Comparison of ENCODE assay signal across 8 mouse cellular contexts in the genomic region with DNA sequence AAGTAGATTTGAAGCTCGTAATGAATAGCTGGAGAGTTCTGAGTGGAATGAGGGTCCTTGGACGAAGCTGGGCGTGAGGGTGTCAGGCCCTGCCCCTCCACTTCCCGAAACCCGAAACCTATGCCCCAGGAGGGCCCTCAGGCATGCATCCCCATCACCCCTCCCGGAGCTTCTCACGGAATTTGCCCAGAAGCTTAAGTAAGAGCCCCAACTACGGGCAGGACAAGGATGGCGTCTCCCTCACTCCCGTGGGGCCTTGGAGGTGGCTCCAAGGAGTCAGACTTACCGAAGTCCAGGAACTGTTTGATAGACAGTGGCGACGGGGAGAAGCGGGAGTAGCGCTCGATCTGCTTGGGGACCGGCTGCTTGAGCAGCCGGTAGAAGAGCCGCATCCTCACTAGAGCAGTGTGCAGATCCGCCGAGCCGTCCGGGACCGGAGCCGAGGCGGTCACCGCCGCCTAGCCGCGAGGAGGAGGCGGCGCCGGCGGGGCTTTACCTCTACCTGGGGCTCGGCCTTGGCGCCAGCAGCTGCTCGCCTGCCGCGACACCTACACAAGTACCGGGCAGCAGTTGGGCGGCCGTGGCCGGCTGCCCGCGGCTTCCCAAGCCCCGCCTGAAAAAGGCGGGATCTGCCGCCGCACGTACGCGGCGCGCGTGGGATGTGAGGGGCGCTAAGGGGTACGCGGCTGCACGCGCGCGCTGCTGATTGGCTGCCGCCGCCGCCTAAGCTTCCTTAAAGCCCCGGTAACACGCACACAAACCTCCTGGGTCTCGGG. TPM values are rescaled to one million over a fixed set of nuclear protein-coding genes. Genes with fewer than 3 reads are reported as not detected.
DNase-seq lines count a peak whose midpoint lies in the region; ATAC-seq and TF ChIP-seq lines count a peak whose summit lies in the region.

A gene (minus strand): TSS at position 641 of the 776 bp plus-strand sequence.

- TF ChIP-seq RAD21 in MEL (IDR thresholded peaks at IDR 0.05; ENCODE audit: low read depth, low read length), result no peak

- TF ChIP-seq POLR2A in MEL (IDR thresholded peaks at IDR 0.05; ENCODE audit: control insufficient read depth in 1 of 2, insufficient read depth in 1 of 2, low read depth in 1 of 2, low read length in 2 of 2, poor library complexity in 1 of 2), result peak; percentile 46 to 73; a peak in 2 of 4 replicates
- TF ChIP-seq POLR2A in cerebellum, adult 2 months (IDR thresholded peaks at IDR 0.05; ENCODE audit: borderline replicate concordance, insufficient read depth, low read length), result peak; percentile 63; the same call in 1 of the 2 replicates

- H3K4me3 ChIP-seq in MEL (ENCODE audit: control insufficient read depth in 1 of 2, insufficient read depth in 1 of 2, low read depth in 2 of 2, low read length in 2 of 2), result peak within 1 kb of the TSS; percentile 85 to 93
- peak within 1 kb of the TSS; percentile 95 for H3K4me3 ChIP-seq in cerebellum, adult 2 months (replicated peaks; ENCODE audit: insufficient read depth, low read depth, low read length)
- peak within 1 kb of the TSS; percentile 57 for H3K4me3 ChIP-seq in forebrain, postnatal 0 days (ENCODE audit: low read depth, low read length)
- H3K4me3 ChIP-seq in lung, embryonic 16.5 days (ENCODE audit: low read length), result peak within 1 kb of the TSS; percentile 61

- H3K27ac ChIP-seq in MEL (ENCODE audit: control insufficient read depth, low read depth, low read length), result peak within 1 kb of the TSS; percentile 67
- H3K27ac ChIP-seq in cerebellum, adult 2 months (ENCODE audit: insufficient read depth, low read length), result peak within 1 kb of the TSS; percentile 89
- peak within 1 kb of the TSS; percentile 78 for H3K27ac ChIP-seq in forebrain, postnatal 0 days (ENCODE audit: low read depth, low read length)
- peak within 1 kb of the TSS; percentile 72 for H3K27ac ChIP-seq in lung, embryonic 16.5 days (ENCODE audit: low read length)

- H3K9ac ChIP-seq in MEL (ENCODE audit: control insufficient read depth, low read depth, low read length, poor library complexity, severe bottlenecking), result peak within 1 kb of the TSS; percentile 81
- H3K9ac ChIP-seq in forebrain, postnatal 0 days, result peak within 1 kb of the TSS; percentile 56
- H3K9ac ChIP-seq in lung, embryonic 16.5 days (ENCODE audit: low read length), result peak within 1 kb of the TSS; percentile 70

- peak within 1 kb of the TSS; percentile 54 for H3K4me2 ChIP-seq in forebrain, postnatal 0 days (ENCODE audit: low read depth)
- H3K4me2 ChIP-seq in lung, embryonic 16.5 days (ENCODE audit: low read depth, low read length), result peak within 1 kb of the TSS; percentile 47

- peaks cover 2 to 5% of the 10 kb centered on the region in 2 experiments; a peak in 3 of 4 replicates for H3K4me1 ChIP-seq in MEL (ENCODE audit: control insufficient read depth in 1 of 2, insufficient read depth in 2 of 2, low read length in 2 of 2)
- H3K4me1 ChIP-seq in cerebellum, adult 2 months (ENCODE audit: control insufficient read depth, insufficient read depth, low read length), result no peaks in the 10 kb centered on the region
- H3K4me1 ChIP-seq in forebrain, postnatal 0 days (ENCODE audit: insufficient read depth), result no peaks in the 10 kb centered on the region
- peaks cover 4% of the 10 kb centered on the region; the same call in 1 of the 2 replicates for H3K4me1 ChIP-seq in lung, embryonic 16.5 days (replicated peaks; ENCODE audit: control insufficient read depth, insufficient read depth, low read length)

- TF ChIP-seq EP300 in MEL (IDR thresholded peaks at IDR 0.05; ENCODE audit: low read depth in 1 of 2, low read length in 2 of 2), result no peak

- H3K79me2 ChIP-seq in MEL (ENCODE audit: control insufficient read depth, insufficient read depth, low read length, poor library complexity), result peaks cover 12% of the 10 kb centered on the region

- WGBS in cerebellum, adult 2 months, result 9% methylated on average over 65 of the region's 68 CpGs
- 32% methylated on average over 65 of the region's 68 CpGs for WGBS in forebrain, postnatal 0 days
- 15% methylated on average over 68 of the region's 68 CpGs for WGBS in lung, embryonic 16.5 days

- DNase-seq in MEL (ENCODE audit: low read depth, low spot score), result peak; percentile 92
- peak; percentile 84 to 91 for DNase-seq in cerebellum, adult 2 months
- peak; percentile 88 for DNase-seq in forebrain, postnatal 0 days
- peak; percentile 74 for DNase-seq in heart, postnatal 4 days
- DNase-seq in layer of hippocampus, adult 9-10 months (ENCODE audit: low spot score), result peak; percentile 30
- peak; percentile 24 for DNase-seq in ovary, postnatal 10 days (ENCODE audit: low spot score)
- DNase-seq in thymus, postnatal 10 days (ENCODE audit: low spot score in 2 of 2), result peak; percentile 61 to 64

- peak; percentile 99 for ATAC-seq in forebrain, postnatal 0 days
- peak; percentile 97 for ATAC-seq in lung, embryonic 16.5 days (ENCODE audit: low read depth)

- H3K36me3 ChIP-seq in MEL (ENCODE audit: control insufficient read depth in 1 of 2, insufficient read depth in 2 of 2, low read length in 2 of 2), result peaks cover 0 to 12% of the 10 kb centered on the region in 2 experiments; a peak in 3 of 4 replicates
- H3K36me3 ChIP-seq in forebrain, postnatal 0 days (ENCODE audit: insufficient read depth), result no peaks in the 10 kb centered on the region
- H3K36me3 ChIP-seq in lung, embryonic 16.5 days (ENCODE audit: control insufficient read depth, insufficient read depth, low read length), result no peaks in the 10 kb centered on the region

- no peak for TF ChIP-seq CTCF in MEL (IDR thresholded peaks at IDR 0.05 in 2 of 3, conservative IDR thresholded peaks at IDR 0.05 in 1 of 3; ENCODE audit: control insufficient read depth in 1 of 3, insufficient read depth in 1 of 3, low read depth in 2 of 3, low read length in 3 of 3, poor library complexity in 1 of 3, severe bottlenecking in 1 of 3)
- TF ChIP-seq CTCF in cerebellum, adult 2 months (IDR thresholded peaks at IDR 0.05; ENCODE audit: borderline replicate concordance, insufficient read depth, low read depth, low read length), result no peak
- TF ChIP-seq CTCF in forebrain, postnatal 0 days (IDR thresholded peaks at IDR 0.05; ENCODE audit: low read depth), result no peak

- no peaks in the 10 kb centered on the region for H3K27me3 ChIP-seq in MEL (ENCODE audit: control insufficient read depth in 1 of 2, insufficient read depth in 2 of 2, low read length in 2 of 2)
- H3K27me3 ChIP-seq in cerebellum, adult 2 months (ENCODE audit: control insufficient read depth, insufficient read depth, low read length), result no peaks in the 10 kb centered on the region
- H3K27me3 ChIP-seq in forebrain, postnatal 0 days (ENCODE audit: insufficient read depth, low read length), result no peaks in the 10 kb centered on the region
- no peaks in the 10 kb centered on the region for H3K27me3 ChIP-seq in lung, embryonic 16.5 days (ENCODE audit: control insufficient read depth, insufficient read depth, low read depth, low read length)

- H3K9me3 ChIP-seq in MEL (replicated peaks; ENCODE audit: insufficient read depth, low read length), result no peaks in the 10 kb centered on the region
- H3K9me3 ChIP-seq in forebrain, postnatal 0 days (ENCODE audit: low read length), result no peaks in the 10 kb centered on the region
- no peaks in the 10 kb centered on the region for H3K9me3 ChIP-seq in lung, embryonic 16.5 days (ENCODE audit: control insufficient read depth, low read length)

TF ChIP-seq in MEL, 35 proteins besides CTCF, POLR2A, EP300 and RAD21:
- TF ChIP-seq MAZ (IDR thresholded peaks at IDR 0.05; ENCODE audit: low read depth, low read length) (0 out of 2 replicates have a peak, but pooled peaks have one; percentile 18), MYC (IDR thresholded peaks at IDR 0.05; ENCODE audit: low read depth, low read length) (no peak), TBP (IDR thresholded peaks at IDR 0.05; ENCODE audit: low read depth, low read length) (peak; percentile 81), RCOR1 (IDR thresholded peaks at IDR 0.05; ENCODE audit: low read depth, low read length) (no peak), HCFC1 (IDR thresholded peaks at IDR 0.05; ENCODE audit: low read depth, low read length) (peak; percentile 63), TCF12 (IDR thresholded peaks at IDR 0.05; ENCODE audit: low read depth, low read length) (0 out of 2 replicates have a peak, but pooled peaks have one; percentile 17), KAT2A (conservative IDR thresholded peaks at IDR 0.05; ENCODE audit: low read depth, low read length) (no peak), MAX (IDR thresholded peaks at IDR 0.05; ENCODE audit: low read length) (peak; percentile 37; the same call in 1 of the 2 replicates), NELFE (IDR thresholded peaks at IDR 0.05; ENCODE audit: low read depth, low read length) (peak; percentile 79; the same call in 1 of the 2 replicates), MXI1 (IDR thresholded peaks at IDR 0.05; ENCODE audit: low read depth, low read length) (peak; percentile 42), ZC3H11A (IDR thresholded peaks at IDR 0.05; ENCODE audit: low read depth, low read length) (no peak), SIN3A (IDR thresholded peaks at IDR 0.05; ENCODE audit: low read length) (peak; percentile 29), ELF1 (IDR thresholded peaks at IDR 0.05; ENCODE audit: low read depth, low read length) (peak; percentile 38; the same call in 1 of the 2 replicates)

RNA-seq across cellular contexts. Expression of the gene that starts here (rescaled TPM):
- 34.4 and 43.9 TPM in 2 replicates for total RNA-seq in MEL (2012; rRNA removed)
- 10 to 100 TPM in 1 of 2 experiments, not detected in 1; 58.4 TPM for polyA plus RNA-seq in MEL (2012; ENCODE audit: insufficient read depth in 1 of 2, insufficient read length in 2 of 2, low read depth in 1 of 2, low replicate concordance in 2 of 2, missing spikeins in 1 of 2)
- 29.0 and 29.1 TPM in 2 replicates for polyA plus RNA-seq in cerebellum, adult 2 months (2012; rRNA removed)
- total RNA-seq in forebrain, postnatal 0 days (2014; rRNA removed), result 25.3 and 28.4 TPM in 2 replicates
- 20.7 and 25.2 TPM in 2 replicates for polyA plus RNA-seq in forebrain, postnatal 0 days (2015; fragmentation: Nextera tagmentation; extraction: Ambion mirVana)
- total RNA-seq in heart, postnatal 4 days (2021), result 10 to 100 TPM; 28.8 to 30.8 TPM
- polyA plus RNA-seq in lung, embryonic 16.5 days (2015; fragmentation: Nextera tagmentation; extraction: Ambion mirVana), result 62.7 and 63.9 TPM in 2 replicates

Comparison
In these comparisons a context has a peak if more than half of its experiments do, and no peak if none do; other contexts are left out.
1. Peak in every context shown above with its lines: DNase-seq, ATAC-seq, H3K4me3 ChIP-seq and H3K27ac ChIP-seq.
2. DNase-seq: peak in every context shown above with its lines; median percentile 92 in MEL; 88 in forebrain, postnatal 0 days; 88 in cerebellum, adult 2 months; 74 in heart, postnatal 4 days; 62 in thymus, postnatal 10 days; 30 in layer of hippocampus, adult 9-10 months; 24 in ovary, postnatal 10 days.